Mouse (Mus musculus) kidney, postnatal 0 days (tissue): ENCODE results near the gene Efcab3. TPM values are rescaled to one million over a fixed set of nuclear protein-coding genes. Genes with fewer than 3 reads are reported as not detected.

ENCODE experiments used
- ATAC-seq: fragments of 200-750 bp; cut with Nextera tagmentation; replicated peaks from 2 replicates; pipeline ENCODE4 v1.8.0; 2017; ENCODE audit warnings: low read depth, moderate number of reproducible peaks, moderate TSS enrichment, moderate library complexity; ENCODE audit not compliant: low FRiP score
- DNase-seq: peaks from one replicate; pipeline ENCODE4 v3.0.0-alpha.2; 2016; ENCODE audit warnings: low spot score
- H3K27ac ChIP-seq: fragments of 300-500 bp; sonication (generic); 2 replicates; pipeline ENCODE4 v1.5.1; 2014; ENCODE audit warnings: mild to moderate bottlenecking
- H3K27me3 ChIP-seq: fragments of 300-500 bp; sonication (generic); 2 replicates; pipeline ENCODE4 v1.6.1; 2014; ENCODE audit warnings: low read length, mixed read lengths; ENCODE audit not compliant: insufficient read depth
- H3K36me3 ChIP-seq: fragments of 300-500 bp; sonication (generic); 2 replicates; pipeline ENCODE4 v1.6.1; 2014; ENCODE audit warnings: low read length, mixed read lengths; ENCODE audit not compliant: insufficient read depth
- H3K4me1 ChIP-seq: fragments of 300-500 bp; sonication (generic); replicated peaks from 2 replicates; pipeline ENCODE4 v1.6.1; 2014; ENCODE audit warnings: antibody characterized with exemption, low read length, mixed read lengths; ENCODE audit not compliant: insufficient read depth
- H3K4me2 ChIP-seq: fragments of 300-500 bp; sonication (generic); 2 replicates; pipeline ENCODE4 v1.6.1; 2014; ENCODE audit warnings: mild to moderate bottlenecking, low read length, moderate library complexity, mixed read lengths
- H3K4me3 ChIP-seq: fragments of 300-500 bp; sonication (generic); replicated peaks from 2 replicates; pipeline ENCODE4 v1.5.1; 2014; ENCODE audit warnings: low read depth, low read length
- H3K9ac ChIP-seq: fragments of 300-500 bp; sonication (generic); 2 replicates; pipeline ENCODE4 v1.6.1; 2014; ENCODE audit warnings: low read depth, low read length
- H3K9me3 ChIP-seq: fragments of 300-500 bp; sonication (generic); replicated peaks from 2 replicates; pipeline ENCODE4 v1.6.1; 2016; ENCODE audit warnings: low read length, inconsistent platforms, mixed read lengths
- CTCF ChIP-seq: IDR thresholded peaks from 2 replicates; pipeline ENCODE4 v1.5.1; 2016; ENCODE audit warnings: antibody characterized with exemption, low read depth, mild to moderate bottlenecking, moderate library complexity
- WGBS: fragments of 180-500 bp; shearing (Covaris S2); extraction: QIAGEN DNeasy Blood & Tissue Kit; methylation state at CpG from one replicate; pipeline ENCODE4 v1.1.7; 2014; 5-methylcytosine and 5-hydroxymethylcytosine counted together
- polyA plus RNA-seq: library from polyadenylated mRNA; unstranded; fragments of >200 nt; fragmentation: Nextera tagmentation; extraction: Ambion mirVana; gene quantifications from 2 replicates; pipeline ENCODE4 v1.2.1, GENCODE M21; 2015

Efcab3 gene
- polyA plus RNA-seq, 1 experiment from 2014 or later, result not detected

DNA sequence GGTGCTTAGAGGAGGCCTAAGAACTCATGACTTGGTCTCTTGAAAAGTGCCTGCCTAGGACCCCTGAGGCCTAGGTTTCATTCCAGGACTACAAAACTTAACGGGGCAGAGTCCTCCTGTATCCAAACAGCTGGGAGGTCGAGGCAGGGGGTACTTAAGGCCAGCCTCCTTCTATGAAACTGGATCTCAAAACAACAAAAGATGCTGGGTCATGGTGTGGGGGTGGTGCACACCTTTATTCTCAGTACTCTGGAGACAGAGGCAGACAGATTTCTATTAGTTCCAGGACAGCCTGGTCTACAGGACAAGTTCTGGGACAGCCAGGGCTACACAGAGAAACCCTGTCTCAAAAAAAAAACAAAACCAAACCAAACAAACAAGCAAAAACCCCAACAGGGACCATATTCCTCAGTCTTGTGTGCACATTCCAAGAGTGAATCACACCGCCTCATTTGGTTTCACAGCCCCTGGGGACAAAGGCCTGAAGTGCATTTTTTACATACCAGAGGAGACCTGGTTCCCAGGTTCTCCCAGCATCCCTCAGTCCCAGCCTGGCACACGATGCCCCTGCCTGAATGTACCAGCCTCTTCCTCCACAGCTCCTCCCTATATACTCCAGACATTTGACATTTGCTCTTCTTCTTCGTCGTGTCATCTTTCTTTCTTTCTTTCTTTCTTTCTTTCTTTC, 96.4 kb downstream of the Efcab3 start:
- Histone ChIP-seq H3K9me3 (peaks cover 10% of the 10 kb centered on the region; the same call in 1 of the 2 replicates), H3K27ac (no peak overlapping the region), H3K4me1 (no peaks in the 10 kb centered on the region), H3K4me3 (no peak overlapping the region), H3K36me3 (no peaks in the 10 kb centered on the region), H3K9ac (no peak overlapping the region), H3K27me3 (no peaks in the 10 kb centered on the region), H3K4me2 (no peak overlapping the region)
- no peak for TF ChIP-seq CTCF
- WGBS, result 48% methylated on average over 6 of the region's 6 CpGs
- no peak for DNase-seq
- no peak for ATAC-seq

DNA sequence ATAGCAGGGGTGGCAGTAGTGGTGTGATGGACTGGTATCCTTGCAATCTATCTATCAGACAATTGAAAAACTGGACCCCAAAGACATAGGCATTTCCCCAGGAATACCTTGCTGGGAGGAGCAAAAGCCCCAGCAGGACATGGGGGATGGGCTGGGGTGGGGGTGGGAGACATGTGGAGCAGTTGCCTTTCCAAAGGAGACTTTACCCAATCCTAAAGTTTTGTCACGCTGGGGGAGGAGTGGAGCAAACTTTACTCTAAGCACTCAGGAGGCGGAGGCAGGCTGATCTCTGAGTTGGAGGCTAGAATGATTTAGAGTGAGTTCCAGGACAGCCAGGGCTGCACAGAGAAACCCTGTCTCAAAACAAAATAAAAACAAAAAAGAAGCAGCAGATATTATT, 98.0 kb downstream of the Efcab3 start:
- Histone ChIP-seq H3K9me3 (peaks cover 19% of the 10 kb centered on the region), H3K27ac (no peak overlapping the region), H3K4me1 (no peaks in the 10 kb centered on the region), H3K4me3 (no peak overlapping the region), H3K4me2 (no peak overlapping the region), H3K27me3 (no peaks in the 10 kb centered on the region), H3K36me3 (no peaks in the 10 kb centered on the region), H3K9ac (no peak overlapping the region)
- WGBS, result 92% methylated on average over 2 of the region's 2 CpGs
- DNase-seq (no peak), ATAC-seq (no peak)
- TF ChIP-seq CTCF, result no peak

- no peaks in the 10 kb centered on the region for H3K27me3 ChIP-seq
- no peaks in the 10 kb centered on the region for H3K4me1 ChIP-seq
- 87% methylated on average over 69 of the region's 69 CpGs for WGBS
- ATAC-seq (no peak), DNase-seq (no peak)
- TF ChIP-seq CTCF, result no peak
- no peak overlapping the region for H3K4me3 ChIP-seq
- no peak overlapping the region for H3K4me2 ChIP-seq
- H3K9ac ChIP-seq, result no peak overlapping the region
- no peaks in the 10 kb centered on the region for H3K36me3 ChIP-seq
- H3K9me3 ChIP-seq, result peaks cover 19% of the 10 kb centered on the region
- H3K27ac ChIP-seq, result no peak overlapping the region
Measured at GRCm38 (mm10) chr11:105164516-105165510, 101.4 kb downstream of the Efcab3 start.

DNA sequence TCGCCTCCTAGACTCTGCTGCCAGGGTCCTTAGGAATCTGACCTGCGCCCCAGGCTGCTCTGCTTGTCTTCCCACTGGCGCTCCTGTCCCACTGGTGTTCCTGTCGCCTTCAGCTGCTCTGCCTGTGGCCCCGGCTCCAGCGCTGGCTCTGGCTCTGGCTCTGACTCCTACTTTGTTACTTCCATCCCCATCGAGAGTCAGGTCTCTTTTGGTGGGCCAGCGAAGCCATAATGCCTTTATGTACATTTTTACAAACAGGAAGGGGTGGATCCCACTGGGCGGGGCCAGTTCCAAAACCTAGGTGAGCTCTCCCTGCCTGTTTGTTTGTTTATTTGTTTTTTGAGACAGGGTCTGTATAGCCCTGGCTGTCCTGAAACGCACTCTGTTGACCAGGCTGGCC, 103.4 kb downstream of the Efcab3 start:
- H3K36me3 ChIP-seq, result no peaks in the 10 kb centered on the region
- no peak overlapping the region for H3K27ac ChIP-seq
- no peak overlapping the region for H3K4me2 ChIP-seq
- WGBS, result 93% methylated on average over 10 of the region's 10 CpGs
- H3K9ac ChIP-seq, result no peak overlapping the region
- H3K4me1 ChIP-seq, result no peaks in the 10 kb centered on the region
- peaks cover 19% of the 10 kb centered on the region for H3K9me3 ChIP-seq
- ATAC-seq (no peak), DNase-seq (no peak)
- H3K4me3 ChIP-seq, result no peak overlapping the region
- TF ChIP-seq CTCF, result no peak
- H3K27me3 ChIP-seq, result no peaks in the 10 kb centered on the region

Other genes starting within 250 kb of the Efcab3 start
- 22.3 and 24.0 TPM in 2 replicates for gene Mettl2, start 62.8 kb downstream of the Efcab3 start, polyA plus RNA-seq
- not detected in 2 replicates for gene Gm10842, start 83.3 kb downstream of the Efcab3 start, polyA plus RNA-seq
- gene Tlk2, start 115.2 kb downstream of the Efcab3 start, polyA plus RNA-seq, result 17.5 and 18.8 TPM in 2 replicates
- 9.5 TPM in 2 replicates for gene Mrc2, start 229.1 kb downstream of the Efcab3 start, polyA plus RNA-seq